Mouse (Mus musculus): ENCODE data around the gene Plekhj1.
"Not testable (repeated sequence)": the region's sequence is repeated elsewhere in the genome, so short reads cannot be mapped to it uniquely, and the experiment has no call there.

Gene Plekhj1

DNA sequence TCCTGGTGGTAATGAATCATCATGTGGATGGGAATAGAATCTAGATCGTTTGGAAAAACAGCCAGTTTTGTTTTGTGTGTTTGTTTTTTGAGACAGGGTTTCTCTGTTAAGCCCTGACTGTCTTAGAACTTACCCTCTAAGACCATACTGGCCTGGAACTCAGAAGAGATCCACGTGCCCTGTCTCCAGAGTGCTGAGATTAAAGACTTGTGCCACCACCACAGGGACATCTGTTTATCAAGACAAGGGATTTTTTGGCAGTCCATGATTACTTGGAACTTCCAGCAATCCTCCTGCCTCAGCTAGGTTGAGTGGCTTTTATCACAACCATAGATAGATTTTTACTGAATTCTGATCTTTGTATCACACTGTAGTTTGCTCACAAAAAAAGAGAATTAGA lies 26.4 kb upstream of the Plekhj1 start:
- no peak for DNase-seq

- peak; percentile 49 for DNase-seq
Observed at GRCm38 (mm10) chr10:80823847-80824643, 25.6 kb upstream of the Plekhj1 start.

GRCm38 (mm10) chr10:80823316-80823715 lies 24.9 kb upstream of the Plekhj1 start:
- DNase-seq: no peak

DNA sequence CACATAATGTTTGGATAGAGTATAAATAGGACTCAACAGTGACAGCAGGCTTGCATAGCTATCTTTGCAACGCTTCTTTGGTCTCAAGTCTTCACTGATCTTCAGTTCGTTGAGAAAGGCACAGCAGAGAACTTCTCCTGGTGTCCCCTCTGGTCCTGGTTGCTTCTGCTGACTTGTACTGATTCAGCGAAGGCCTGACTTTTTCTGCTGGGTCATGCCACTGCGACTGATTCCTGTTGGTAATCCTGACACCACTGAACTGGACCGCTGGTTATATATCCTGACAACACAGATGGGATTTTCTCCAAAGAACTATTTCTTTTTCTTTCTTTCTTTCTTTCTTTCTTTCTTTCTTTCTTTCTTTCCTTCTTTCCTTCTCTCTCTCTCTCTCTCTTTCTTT lies 24.1 kb upstream of the Plekhj1 start:
- DNase-seq: no peak

DNA sequence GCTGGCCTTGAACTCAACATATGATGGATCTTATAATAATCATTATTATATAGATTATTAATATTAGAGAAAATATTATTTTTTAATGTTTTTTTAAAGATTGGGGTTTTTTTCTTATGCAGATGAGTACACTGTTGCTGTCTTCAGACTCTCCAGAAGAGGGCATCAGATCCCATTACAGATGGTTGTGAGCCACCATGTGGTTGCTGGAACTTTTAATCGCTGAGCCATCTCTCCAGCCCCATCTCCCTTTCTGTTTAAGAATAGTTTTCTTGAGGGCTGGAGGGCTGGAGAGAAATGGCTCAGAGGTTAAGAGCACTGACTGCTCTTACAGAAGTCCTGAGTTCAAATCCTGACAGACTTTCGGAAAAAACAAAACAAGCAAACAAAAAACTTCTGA lies 23.6 kb upstream of the Plekhj1 start:
- peak; percentile 55 for DNase-seq

- no peak for DNase-seq
Observed at GRCm38 (mm10) chr10:80819406-80819805, 21.0 kb upstream of the Plekhj1 start.

- no peak for DNase-seq
Observed at GRCm38 (mm10) chr10:80818599-80819281, 20.3 kb upstream of the Plekhj1 start.

DNA sequence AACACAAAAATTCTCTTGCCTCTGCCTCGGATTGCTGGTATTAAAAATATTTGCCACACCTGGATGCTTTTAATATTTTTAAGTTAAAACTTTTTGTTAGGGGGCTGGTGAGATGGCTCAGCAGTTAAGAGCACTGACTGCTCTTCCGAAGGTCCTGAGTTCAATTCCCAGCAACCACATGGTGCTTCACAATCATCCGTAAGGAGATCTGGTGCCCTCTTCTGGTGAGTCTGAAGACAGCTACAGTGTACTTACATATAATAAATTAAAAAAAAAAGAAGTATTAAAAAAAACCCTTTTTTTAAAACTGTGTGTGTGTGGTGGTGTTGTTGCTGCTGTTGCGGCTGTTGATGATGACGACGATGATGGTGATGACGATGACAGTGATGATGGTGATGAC lies 19.5 kb upstream of the Plekhj1 start:
- not testable (repeated sequence) for DNase-seq

- DNase-seq: no peak
Observed at GRCm38 (mm10) chr10:80817164-80817563, 18.7 kb upstream of the Plekhj1 start.

DNA sequence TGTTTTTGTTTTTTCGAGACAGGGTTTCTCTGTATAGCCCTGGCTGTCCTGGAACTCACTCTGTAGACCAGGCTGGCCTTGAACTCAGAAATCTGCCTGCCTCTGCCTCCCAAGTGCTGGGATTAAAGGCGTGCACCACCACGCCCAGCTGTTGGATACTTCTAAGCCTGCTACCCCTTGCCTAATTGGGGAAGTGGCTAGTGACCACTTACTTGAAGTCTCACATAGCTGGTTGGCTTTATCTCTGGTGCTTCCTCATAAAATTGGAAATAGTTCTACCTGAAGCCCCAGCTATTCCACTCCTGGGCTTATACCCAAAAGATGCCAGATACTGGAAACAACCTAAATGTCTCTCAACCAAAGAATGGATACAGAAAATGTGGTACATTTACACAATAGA lies 17.9 kb upstream of the Plekhj1 start:
- not testable (repeated sequence) for DNase-seq

- no peak for DNase-seq
Observed at GRCm38 (mm10) chr10:80814800-80815199, 16.4 kb upstream of the Plekhj1 start.

DNA sequence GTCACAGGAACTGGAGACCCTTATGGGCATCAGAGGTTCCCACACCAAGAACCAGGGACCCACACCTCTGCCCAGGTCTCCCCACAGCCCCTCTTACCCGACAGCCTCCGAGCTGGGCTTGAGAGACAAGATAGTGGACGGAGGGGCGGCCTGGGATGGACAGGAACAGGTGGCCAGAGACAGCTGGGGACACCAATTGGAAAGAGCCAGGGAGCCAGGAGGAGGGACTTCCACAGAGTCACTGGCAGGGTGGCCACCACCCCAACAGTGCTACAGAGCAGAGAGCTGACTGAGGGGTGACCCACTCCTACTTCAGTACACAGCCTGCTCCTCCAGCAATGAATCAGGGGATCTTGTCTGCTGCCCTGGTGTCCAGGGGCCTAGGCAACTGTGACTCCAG lies 14.9 kb upstream of the Plekhj1 start, which contains the start of gene Jsrp1:
Jsrp1 (minus strand) TSS at position 133 of the 400 bp plus-strand sequence.
- no peak for DNase-seq

DNA sequence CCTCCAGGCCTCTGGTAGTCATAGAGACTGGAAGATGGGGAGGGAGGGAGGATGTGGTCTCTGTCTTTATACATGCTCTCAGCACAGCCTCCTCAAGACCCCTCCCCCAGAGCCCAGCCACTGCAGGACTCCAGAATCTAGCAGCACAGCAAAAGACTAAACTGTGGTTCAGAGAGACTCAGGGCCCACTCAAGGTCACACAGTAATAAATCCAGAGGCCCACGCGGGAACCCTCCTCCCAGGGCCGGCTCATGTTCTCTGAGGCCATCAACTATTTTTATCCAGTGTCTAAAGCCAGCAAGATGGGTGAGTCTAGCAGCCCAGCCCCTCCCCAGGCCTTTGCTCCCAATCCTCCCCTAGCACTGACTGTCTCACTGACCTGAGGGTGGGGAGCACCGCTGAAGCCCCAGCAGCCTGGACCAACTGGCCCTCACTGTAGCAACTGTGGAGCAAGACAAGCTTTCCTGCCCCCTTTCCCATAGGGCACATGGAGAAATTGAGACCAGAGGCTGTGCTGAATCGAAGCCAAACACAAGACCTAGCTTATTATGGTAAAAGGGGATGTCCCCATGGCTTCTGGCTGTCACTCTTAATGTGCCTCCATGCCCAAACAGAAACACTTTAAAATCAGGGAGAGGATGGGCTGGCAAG lies 14.1 kb upstream of the Plekhj1 start:
- DNase-seq: no peak

- no peak for DNase-seq
Observed at GRCm38 (mm10) chr10:80810084-80810483, 11.7 kb upstream of the Plekhj1 start.

DNA sequence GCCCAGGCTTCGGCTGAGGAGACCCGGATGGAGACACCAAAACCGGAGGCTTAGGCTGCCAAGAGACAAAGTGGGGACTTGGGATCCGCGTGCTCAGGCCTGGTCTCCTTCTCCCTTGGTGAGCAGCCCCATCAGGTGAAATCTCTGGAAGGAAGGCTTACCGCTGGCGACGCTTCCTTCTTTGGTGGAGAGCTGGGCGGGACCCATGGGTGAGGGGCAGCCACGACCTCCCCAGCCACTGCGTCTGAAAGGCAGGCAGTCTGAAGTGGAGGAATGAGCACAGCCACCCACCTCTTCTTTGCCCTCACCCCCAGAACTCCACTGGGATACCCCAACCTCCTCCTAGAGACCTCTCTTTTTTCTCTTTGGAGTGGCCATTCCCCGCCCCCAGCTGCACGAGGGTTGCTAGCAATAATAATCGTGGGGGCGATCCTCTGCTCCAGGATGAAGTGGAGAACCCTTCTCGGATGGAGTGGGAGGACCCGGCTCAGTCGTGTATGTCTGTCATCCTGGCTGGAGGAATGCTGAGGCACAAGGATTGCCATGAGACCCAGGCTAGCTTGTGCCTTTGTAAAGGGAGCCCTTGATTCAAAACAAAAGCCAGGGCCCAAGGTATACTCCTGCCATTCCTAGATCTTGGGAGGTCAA lies 10.7 kb upstream of the Plekhj1 start:
- DNase-seq: no peak

GRCm38 (mm10) chr10:80808099-80808984 lies 9.9 kb upstream of the Plekhj1 start:
- no peak for DNase-seq

GRCm38 (mm10) chr10:80807057-80807627 lies 8.7 kb upstream of the Plekhj1 start:
- peak; percentile 40 for DNase-seq

- no peak for DNase-seq
Observed at GRCm38 (mm10) chr10:80806341-80807056, 8.1 kb upstream of the Plekhj1 start.

GRCm38 (mm10) chr10:80805925-80806324 lies 7.5 kb upstream of the Plekhj1 start:
- peak; percentile 73 for DNase-seq

GRCm38 (mm10) chr10:80805322-80805721 lies 6.9 kb upstream of the Plekhj1 start:
- no peak for DNase-seq

DNA sequence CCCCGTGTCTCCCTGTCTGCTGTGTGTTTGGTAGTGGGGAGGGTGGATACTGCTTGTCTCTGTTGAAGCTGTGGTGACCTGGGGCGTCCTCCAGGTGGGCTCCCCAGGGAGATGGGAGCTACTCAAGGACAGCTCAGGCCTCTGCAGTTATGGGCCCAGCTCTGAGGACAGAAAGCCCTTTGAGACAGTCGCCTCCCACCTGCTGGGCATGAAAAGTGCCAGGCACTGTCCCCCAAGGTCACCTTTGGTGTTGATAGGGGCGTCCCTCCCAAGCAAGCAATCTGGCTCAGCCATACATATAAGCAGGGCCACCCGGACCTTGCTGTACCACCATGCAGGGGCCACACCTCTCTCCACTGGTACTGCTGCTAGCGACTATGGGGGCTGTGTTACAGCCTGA lies 6.5 kb upstream of the Plekhj1 start, which contains the start of gene Amh:
Amh (plus strand) TSS at position 328 of the 400 bp plus-strand sequence.
- no peak for DNase-seq
